Mouse (Mus musculus): ENCODE measurements around the gene Gfm2. TPM values are rescaled to one million over a fixed set of nuclear protein-coding genes. Genes with fewer than 3 reads are reported as not detected.
"Not testable (repeated sequence)": the region's sequence is repeated elsewhere in the genome, so short reads cannot be mapped to it uniquely, and the experiment has no call there.

Gfm2 gene
- polyA plus RNA-seq, 1 experiment from 2014 or later, result 22.9 TPM

DNA sequence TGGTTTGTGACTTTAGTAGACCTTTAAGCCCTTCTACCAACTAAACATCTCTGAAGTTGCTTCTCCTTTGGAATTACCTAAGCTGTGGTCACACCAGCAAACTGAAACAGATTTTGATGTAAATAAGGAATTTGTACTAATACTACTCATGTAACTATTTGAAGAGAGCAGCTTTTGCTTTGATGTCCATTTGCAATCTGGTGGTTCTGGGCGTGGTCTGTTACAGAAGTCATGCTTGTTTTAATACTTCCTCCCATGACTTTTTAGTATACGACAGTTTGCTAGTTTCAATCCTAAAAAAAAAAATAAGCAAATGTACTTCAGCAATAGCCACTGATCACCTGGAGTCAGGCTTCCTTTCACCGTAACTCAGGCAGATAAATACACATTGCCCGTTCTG is 8.1 kb upstream of the Gfm2 start:
- not testable (repeated sequence) for H3K9me3 ChIP-seq (replicated peaks; ENCODE audit: control insufficient read depth, low read length); H3K27me3 ChIP-seq (replicated peaks; ENCODE audit: control insufficient read depth, insufficient read depth, low read length); H3K4me2 ChIP-seq (ENCODE audit: low read length); H3K27ac ChIP-seq (ENCODE audit: low read depth, low read length); H3K4me3 ChIP-seq (ENCODE audit: low read depth, low read length); ATAC-seq; H3K4me1 ChIP-seq (ENCODE audit: control insufficient read depth, insufficient read depth, low read length); H3K9ac ChIP-seq (ENCODE audit: low read length); DNase-seq (ENCODE audit: low spot score)
- peaks cover 32% of the 10 kb centered on the region for H3K36me3 ChIP-seq (ENCODE audit: control insufficient read depth, insufficient read depth, low read length)
- WGBS, result 93% methylated on average over 2 of the region's 4 CpGs

DNA sequence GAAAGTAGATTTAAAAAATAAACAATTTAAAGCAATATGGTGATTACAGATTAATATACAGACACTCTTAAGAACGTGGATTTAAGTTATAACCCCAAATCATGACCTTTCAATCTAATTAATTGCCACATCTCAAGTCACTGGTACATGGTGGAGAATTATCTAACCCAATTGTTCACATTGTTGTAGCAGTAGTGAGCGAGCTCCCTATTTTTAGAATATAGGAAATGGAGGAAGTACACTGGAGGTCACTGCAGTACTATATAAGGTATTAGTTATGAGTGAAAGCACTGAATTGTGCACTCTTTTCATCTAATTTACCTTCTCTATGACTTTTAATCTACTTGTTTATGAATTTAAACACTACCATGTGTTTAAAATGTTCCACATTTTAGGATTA is 7.3 kb upstream of the Gfm2 start:
- DNase-seq (ENCODE audit: low spot score); H3K27ac ChIP-seq (ENCODE audit: low read depth, low read length); H3K4me2 ChIP-seq (ENCODE audit: low read length); H3K4me1 ChIP-seq (ENCODE audit: control insufficient read depth, insufficient read depth, low read length); H3K9ac ChIP-seq (ENCODE audit: low read length); ATAC-seq; H3K27me3 ChIP-seq (replicated peaks; ENCODE audit: control insufficient read depth, insufficient read depth, low read length); H3K4me3 ChIP-seq (ENCODE audit: low read depth, low read length); H3K9me3 ChIP-seq (replicated peaks; ENCODE audit: control insufficient read depth, low read length): not testable (repeated sequence)
- H3K36me3 ChIP-seq (ENCODE audit: control insufficient read depth, insufficient read depth, low read length), result peaks cover 31% of the 10 kb centered on the region
- WGBS, result no CpG with 5 or more reads among the region's 2 CpGs

DNA sequence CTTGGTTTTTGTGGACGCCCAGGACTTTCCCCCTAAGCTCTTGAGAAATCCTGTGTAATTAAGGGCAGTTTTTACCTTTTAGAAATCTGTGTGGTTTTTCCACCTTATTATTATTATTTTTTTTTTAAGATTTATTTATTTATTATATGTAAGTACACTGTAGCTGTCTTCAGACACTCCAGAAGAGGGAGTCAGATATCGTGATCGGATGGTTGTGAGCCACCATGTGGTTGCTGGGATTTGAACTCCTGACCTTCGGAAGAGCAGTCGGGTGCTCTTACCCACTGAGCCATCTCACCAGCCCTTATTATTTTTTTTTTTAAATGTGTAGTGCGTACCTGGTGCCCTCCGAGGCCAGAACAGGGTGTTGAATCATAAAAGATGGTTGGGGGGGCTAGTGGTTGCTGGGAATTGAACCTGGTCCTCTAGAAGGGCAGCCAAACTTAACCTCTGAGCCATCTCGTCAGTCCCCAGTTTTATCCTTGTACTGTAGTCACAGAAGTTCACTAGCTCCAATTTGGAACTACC is 731 bp downstream of the Gfm2 start:
- DNase-seq (ENCODE audit: low spot score); ATAC-seq; H3K27me3 ChIP-seq (replicated peaks; ENCODE audit: control insufficient read depth, insufficient read depth, low read length); H3K9me3 ChIP-seq (replicated peaks; ENCODE audit: control insufficient read depth, low read length); H3K4me1 ChIP-seq (ENCODE audit: control insufficient read depth, insufficient read depth, low read length): not testable (repeated sequence)
- peak overlapping the region; percentile 91 for H3K9ac ChIP-seq (ENCODE audit: low read length)
- WGBS, result 34% methylated on average over 8 of the region's 8 CpGs
- H3K4me3 ChIP-seq (ENCODE audit: low read depth, low read length), result peak overlapping the region; percentile 88
- peak overlapping the region; percentile 53 for H3K4me2 ChIP-seq (ENCODE audit: low read length)
- H3K27ac ChIP-seq (ENCODE audit: low read depth, low read length), result peak overlapping the region; percentile 90; the same call in 1 of the 2 replicates
- peaks cover 24% of the 10 kb centered on the region for H3K36me3 ChIP-seq (ENCODE audit: control insufficient read depth, insufficient read depth, low read length)

DNA sequence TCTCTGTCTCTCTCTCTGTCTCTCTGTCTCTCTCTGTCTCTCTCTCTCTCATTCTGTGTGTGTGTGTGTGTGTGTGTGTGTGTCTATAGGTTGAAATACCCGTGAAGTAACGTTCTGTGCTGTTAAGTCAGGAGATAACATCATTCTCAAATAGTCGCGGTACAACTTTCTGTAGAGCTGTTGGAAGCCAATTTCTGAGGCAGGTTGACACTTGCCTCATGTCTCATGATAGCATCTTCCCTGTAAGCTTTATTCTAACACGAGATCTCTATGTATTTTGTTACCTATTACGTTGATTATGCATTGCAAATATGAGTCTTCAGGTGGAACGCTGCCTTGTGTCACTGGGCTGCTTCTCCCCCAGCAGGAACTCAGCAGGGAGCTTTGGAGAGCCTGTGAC is 4.6 kb downstream of the Gfm2 start:
- Histone ChIP-seq H3K27ac (ENCODE audit: low read depth, low read length) (no peak overlapping the region), H3K9ac (ENCODE audit: low read length) (no peak overlapping the region), H3K36me3 (ENCODE audit: control insufficient read depth, insufficient read depth, low read length) (peaks cover 37% of the 10 kb centered on the region), H3K4me1 (ENCODE audit: control insufficient read depth, insufficient read depth, low read length) (peaks cover 5% of the 10 kb centered on the region; the same call in 1 of the 2 replicates), H3K4me2 (ENCODE audit: low read length) (no peak overlapping the region), H3K9me3 (replicated peaks; ENCODE audit: control insufficient read depth, low read length) (no peaks in the 10 kb centered on the region), H3K27me3 (replicated peaks; ENCODE audit: control insufficient read depth, insufficient read depth, low read length) (no peaks in the 10 kb centered on the region), H3K4me3 (ENCODE audit: low read depth, low read length) (no peak overlapping the region)
- DNase-seq (ENCODE audit: low spot score), result no peak
- no peak for ATAC-seq
- WGBS, result 90% methylated on average over 7 of the region's 7 CpGs

DNA sequence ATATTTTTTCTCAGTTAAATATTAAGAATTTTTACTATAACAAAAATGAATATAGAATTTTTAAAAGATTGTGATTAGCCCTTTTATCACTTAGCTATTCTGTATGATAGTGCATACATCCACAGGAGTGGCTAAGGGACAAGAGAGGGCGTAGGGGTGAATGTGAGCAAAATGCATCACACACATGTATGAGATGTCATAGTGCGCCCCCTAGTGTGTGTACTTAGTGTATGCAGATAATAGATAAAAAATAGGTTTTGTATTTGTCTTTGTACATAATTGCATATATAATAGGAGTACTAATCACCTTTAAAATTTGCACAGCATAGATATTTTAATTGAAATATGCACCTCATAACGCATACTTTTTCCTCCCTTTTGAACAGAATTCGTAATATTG is 8.1 kb downstream of the Gfm2 start:
- peaks cover 63% of the 10 kb centered on the region for H3K36me3 ChIP-seq (ENCODE audit: control insufficient read depth, insufficient read depth, low read length)
- H3K27me3 ChIP-seq (replicated peaks; ENCODE audit: control insufficient read depth, insufficient read depth, low read length), result no peaks in the 10 kb centered on the region
- WGBS, result 60% methylated on average over 4 of the region's 4 CpGs
- H3K4me1 ChIP-seq (ENCODE audit: control insufficient read depth, insufficient read depth, low read length), result no peaks in the 10 kb centered on the region
- no peak overlapping the region for H3K9ac ChIP-seq (ENCODE audit: low read length)
- H3K4me3 ChIP-seq (ENCODE audit: low read depth, low read length), result no peak overlapping the region
- no peak overlapping the region for H3K4me2 ChIP-seq (ENCODE audit: low read length)
- H3K9me3 ChIP-seq (replicated peaks; ENCODE audit: control insufficient read depth, low read length), result no peaks in the 10 kb centered on the region
- DNase-seq (ENCODE audit: low spot score) (peak; percentile 69), ATAC-seq (no peak)
- H3K27ac ChIP-seq (ENCODE audit: low read depth, low read length), result no peak overlapping the region

DNA sequence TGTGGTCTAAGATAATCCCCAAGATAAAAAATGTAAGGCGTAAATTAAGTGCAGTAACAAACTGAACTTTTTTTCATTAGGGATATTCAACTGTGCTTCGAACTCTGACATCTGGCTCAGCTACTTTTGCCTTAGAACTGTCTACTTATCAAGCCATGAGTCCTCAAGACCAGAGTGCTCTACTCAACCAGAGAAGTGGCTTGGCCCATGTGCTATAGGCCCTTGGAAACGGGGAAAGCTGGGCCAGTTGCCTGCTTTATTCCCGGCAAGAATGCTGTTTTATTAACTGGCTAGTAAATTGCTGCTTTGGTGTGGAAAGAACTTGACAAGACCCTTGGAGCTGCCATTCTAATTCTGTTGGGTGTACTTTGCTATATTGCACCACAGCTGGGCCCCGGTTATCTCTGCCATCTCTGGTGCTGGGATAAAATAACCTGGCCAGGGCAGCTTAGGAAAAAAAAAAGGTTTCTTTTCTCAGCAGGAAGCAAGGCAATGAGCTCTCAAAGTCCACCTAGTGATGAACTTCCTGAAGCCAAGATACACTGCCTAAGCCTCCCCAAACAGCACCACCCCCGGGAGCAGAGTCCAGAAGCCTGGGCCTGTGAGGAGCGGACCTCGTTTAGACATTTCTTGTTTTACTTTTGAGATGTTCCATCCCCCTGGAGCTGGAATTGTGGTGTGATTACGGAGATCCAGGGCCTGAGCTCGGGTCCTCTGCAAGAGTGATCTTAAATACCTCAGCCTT is 38.0 kb downstream of the Gfm2 start:
- H3K36me3 ChIP-seq (ENCODE audit: control insufficient read depth, insufficient read depth, low read length), result peaks cover 86% of the 10 kb centered on the region
- H3K27ac ChIP-seq (ENCODE audit: low read depth, low read length), result no peak overlapping the region
- 90% methylated on average over 10 of the region's 10 CpGs for WGBS
- no peaks in the 10 kb centered on the region for H3K9me3 ChIP-seq (replicated peaks; ENCODE audit: control insufficient read depth, low read length)
- no peak overlapping the region for H3K4me2 ChIP-seq (ENCODE audit: low read length)
- ATAC-seq (no peak), DNase-seq (ENCODE audit: low spot score) (no peak)
- H3K4me3 ChIP-seq (ENCODE audit: low read depth, low read length), result no peak overlapping the region
- H3K4me1 ChIP-seq (ENCODE audit: control insufficient read depth, insufficient read depth, low read length), result peaks cover 7% of the 10 kb centered on the region; the same call in 1 of the 2 replicates
- H3K27me3 ChIP-seq (replicated peaks; ENCODE audit: control insufficient read depth, insufficient read depth, low read length), result no peaks in the 10 kb centered on the region
- no peak overlapping the region for H3K9ac ChIP-seq (ENCODE audit: low read length)

DNA sequence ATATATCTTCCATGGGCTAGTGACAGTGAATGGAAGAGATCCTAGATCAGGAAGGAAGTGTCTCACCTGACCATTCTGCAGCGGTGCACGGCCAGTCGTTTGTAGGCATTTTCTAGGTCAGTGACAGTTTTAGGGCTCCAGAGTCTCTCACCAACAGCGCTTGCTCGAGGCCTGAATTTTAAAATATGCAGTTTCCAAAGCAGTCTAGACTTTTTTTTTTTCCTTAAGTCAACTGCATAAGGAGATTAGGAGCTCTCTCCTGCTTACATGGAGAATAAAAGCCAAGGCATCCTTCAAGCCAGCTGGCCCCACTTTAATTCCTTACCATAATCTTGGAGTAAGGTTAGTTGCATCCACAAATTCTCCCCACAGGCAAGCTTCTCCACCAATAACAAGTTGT is 39.0 kb downstream of the Gfm2 start:
- Histone ChIP-seq H3K27ac (ENCODE audit: low read depth, low read length) (no peak overlapping the region), H3K27me3 (replicated peaks; ENCODE audit: control insufficient read depth, insufficient read depth, low read length) (no peaks in the 10 kb centered on the region), H3K36me3 (ENCODE audit: control insufficient read depth, insufficient read depth, low read length) (peaks cover 78% of the 10 kb centered on the region), H3K9ac (ENCODE audit: low read length) (no peak overlapping the region), H3K4me2 (ENCODE audit: low read length) (no peak overlapping the region), H3K9me3 (replicated peaks; ENCODE audit: control insufficient read depth, low read length) (no peaks in the 10 kb centered on the region), H3K4me3 (ENCODE audit: low read depth, low read length) (no peak overlapping the region), H3K4me1 (ENCODE audit: control insufficient read depth, insufficient read depth, low read length) (peaks cover 7% of the 10 kb centered on the region; the same call in 1 of the 2 replicates)
- no peak for DNase-seq (ENCODE audit: low spot score)
- 88% methylated on average over 5 of the region's 5 CpGs for WGBS
- no peak for ATAC-seq

DNA sequence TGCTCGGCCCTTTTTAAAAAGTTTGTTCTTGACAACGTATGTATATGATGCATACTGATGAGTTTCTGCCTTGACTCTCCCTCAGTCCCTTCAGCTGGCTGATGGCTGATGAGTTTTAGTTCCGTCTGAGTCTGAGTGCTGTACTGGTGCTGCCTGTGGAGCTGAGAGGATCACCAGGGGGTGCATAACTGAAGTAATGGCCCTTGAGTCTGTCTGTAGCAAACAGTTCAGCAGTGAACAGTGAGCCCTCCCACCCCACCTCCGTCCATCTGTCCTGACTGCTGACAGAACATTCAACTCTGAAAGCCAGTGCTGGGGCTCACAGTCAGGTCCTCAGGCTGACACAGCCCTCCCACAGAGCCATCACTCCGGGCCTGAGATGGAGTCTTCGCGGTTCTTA is 41.2 kb downstream of the Gfm2 start:
- no peak overlapping the region for H3K27ac ChIP-seq (ENCODE audit: low read depth, low read length)
- peaks cover 59% of the 10 kb centered on the region for H3K36me3 ChIP-seq (ENCODE audit: control insufficient read depth, insufficient read depth, low read length)
- no peak overlapping the region for H3K4me3 ChIP-seq (ENCODE audit: low read depth, low read length)
- H3K27me3 ChIP-seq (replicated peaks; ENCODE audit: control insufficient read depth, insufficient read depth, low read length), result no peaks in the 10 kb centered on the region
- no peaks in the 10 kb centered on the region for H3K9me3 ChIP-seq (replicated peaks; ENCODE audit: control insufficient read depth, low read length)
- H3K4me2 ChIP-seq (ENCODE audit: low read length), result no peak overlapping the region
- DNase-seq (ENCODE audit: low spot score) (no peak), ATAC-seq (no peak)
- 69% methylated on average over 7 of the region's 7 CpGs for WGBS
- H3K4me1 ChIP-seq (ENCODE audit: control insufficient read depth, insufficient read depth, low read length), result peaks cover 7% of the 10 kb centered on the region; the same call in 1 of the 2 replicates
- no peak overlapping the region for H3K9ac ChIP-seq (ENCODE audit: low read length)

DNA sequence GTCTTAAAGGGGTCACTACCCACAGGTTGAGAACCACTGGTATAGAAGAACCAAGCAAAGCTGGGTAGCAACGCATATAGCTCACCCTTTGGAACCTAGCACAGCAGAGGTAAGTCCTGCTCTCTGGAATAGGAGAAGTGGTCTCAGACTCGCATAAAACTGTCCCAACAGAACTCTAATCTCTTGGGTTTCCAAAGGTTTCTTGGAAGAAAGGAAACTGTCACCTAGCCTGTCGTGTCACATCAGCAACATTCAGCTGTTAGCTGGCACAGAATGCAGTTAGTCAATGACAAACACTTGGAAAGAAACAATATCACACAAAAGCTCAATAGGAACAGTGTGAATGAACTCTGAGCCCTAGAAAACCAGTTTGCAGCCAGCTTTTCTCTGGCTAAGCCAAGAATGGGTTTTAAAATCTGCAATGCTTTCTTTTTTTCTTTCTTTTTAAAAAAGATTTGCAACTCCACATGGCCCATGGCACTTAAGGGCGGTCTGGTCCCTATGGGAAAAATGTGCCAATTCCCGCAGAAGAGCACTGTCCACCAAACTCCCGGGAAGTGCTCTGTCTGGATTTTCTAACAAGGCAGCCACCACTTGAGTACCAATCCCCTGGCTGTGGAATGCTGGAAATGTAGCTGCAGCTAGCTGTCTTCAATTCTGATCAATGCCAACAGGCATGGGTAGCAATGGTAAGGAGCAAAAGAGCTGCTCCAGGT is 42.5 kb downstream of the Gfm2 start:
- peaks cover 45% of the 10 kb centered on the region for H3K36me3 ChIP-seq (ENCODE audit: control insufficient read depth, insufficient read depth, low read length)
- H3K4me2 ChIP-seq (ENCODE audit: low read length), result peak overlapping the region; percentile 15; the same call in 1 of the 2 replicates
- H3K4me3 ChIP-seq (ENCODE audit: low read depth, low read length), result no peak overlapping the region
- ATAC-seq (peak; percentile 60), DNase-seq (ENCODE audit: low spot score) (peak; percentile 71)
- no peak overlapping the region for H3K9ac ChIP-seq (ENCODE audit: low read length)
- no peaks in the 10 kb centered on the region for H3K27me3 ChIP-seq (replicated peaks; ENCODE audit: control insufficient read depth, insufficient read depth, low read length)
- 39% methylated on average over 6 of the region's 6 CpGs for WGBS
- H3K4me1 ChIP-seq (ENCODE audit: control insufficient read depth, insufficient read depth, low read length), result peaks cover 7% of the 10 kb centered on the region; the same call in 1 of the 2 replicates
- no peak overlapping the region for H3K27ac ChIP-seq (ENCODE audit: low read depth, low read length)
- no peaks in the 10 kb centered on the region for H3K9me3 ChIP-seq (replicated peaks; ENCODE audit: control insufficient read depth, low read length)

Data from forebrain, embryonic 14.5 days (tissue).